Mouse (Mus musculus) kidney, adult 2 months (tissue): ENCODE results near the gene Aldh8a1. TPM values are rescaled to one million over a fixed set of nuclear protein-coding genes. Genes with fewer than 3 reads are reported as not detected.
A peak's percentile ranks its signal among the peaks of the same experiment; 100 is the strongest.
"Not testable (repeated sequence)": the region's sequence is repeated elsewhere in the genome, so short reads cannot be mapped to it uniquely, and the experiment has no call there.

Experiments
- DNase-seq: peaks from one replicate; pipeline ENCODE4 v3.0.0; 2021
- H3K27ac ChIP-seq: fragments of 200-500 bp; 2 replicates; pipeline ENCODE4 v1.5.1; 2012; ENCODE audit warnings: low read depth, low read length, control low read depth, inconsistent platforms; ENCODE audit not compliant: insufficient read depth
- H3K27me3 ChIP-seq: fragments of 200-500 bp; replicated peaks from 2 replicates; pipeline ENCODE4 v1.6.1; 2012; ENCODE audit warnings: mild to moderate bottlenecking, moderate library complexity, low read length, inconsistent platforms; ENCODE audit not compliant: control insufficient read depth, insufficient read depth
- H3K36me3 ChIP-seq: fragments of 200-500 bp; 2 replicates; pipeline ENCODE4 v1.6.1; 2012; ENCODE audit warnings: mild to moderate bottlenecking, moderate library complexity, low read length, inconsistent platforms; ENCODE audit not compliant: control insufficient read depth, insufficient read depth
- H3K4me1 ChIP-seq: fragments of 200-500 bp; 2 replicates; pipeline ENCODE4 v1.6.1; 2011; ENCODE audit warnings: low read length; ENCODE audit not compliant: control insufficient read depth, insufficient read depth
- H3K4me3 ChIP-seq: fragments of 200-500 bp; 2 replicates; pipeline ENCODE4 v1.5.1; 2011; ENCODE audit warnings: mild to moderate bottlenecking, low read depth, low read length, control low read depth; ENCODE audit not compliant: insufficient read depth
- CTCF ChIP-seq: fragments of 200-500 bp; conservative IDR thresholded peaks from 2 replicates; pipeline ENCODE4 v1.5.1; 2011; ENCODE audit warnings: low read depth, mild to moderate bottlenecking, control low read depth, low read length, moderate library complexity, mixed read lengths; ENCODE audit not compliant: insufficient read depth, insufficient read length
- POLR2A ChIP-seq: fragments of 200-500 bp; IDR thresholded peaks from one replicate; pipeline ENCODE4 v1.6.1; 2011; ENCODE audit warnings: low read depth, low read length, control low read depth
- WGBS: fragments of 180-500 bp; shearing (Covaris S2); methylation state at CpG from one replicate; pipeline ENCODE4 v1.1.7; 2018; 5-methylcytosine and 5-hydroxymethylcytosine counted together
- polyA plus RNA-seq: library from polyadenylated mRNA; depleted of rRNA; stranded (reverse); fragments of >200 nt; gene quantifications from 2 replicates; pipeline ENCODE4 v1.2.3, GENCODE M21; 2012

The Aldh8a1 gene
- polyA plus RNA-seq, 1 experiment = 238 TPM

DNA sequence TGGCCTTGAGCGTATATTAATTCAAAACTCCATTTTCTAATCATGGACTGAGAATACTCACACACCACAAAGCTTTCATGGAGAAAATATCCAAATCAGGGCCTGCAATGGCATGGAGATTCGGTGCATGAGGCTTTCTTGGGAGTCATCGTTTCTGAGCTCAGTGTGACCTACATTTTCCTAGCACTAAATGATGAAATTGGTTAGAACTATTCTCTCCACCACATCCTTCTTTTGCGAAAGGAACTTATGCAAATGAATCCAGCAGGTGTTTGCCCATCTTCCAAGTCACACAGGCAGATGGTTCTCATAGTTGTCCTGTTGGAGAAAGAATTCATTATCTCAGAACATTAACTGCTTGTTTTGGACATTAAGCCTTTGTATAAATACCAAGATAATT, 13.3 kb downstream of the Aldh8a1 start:
- Histone ChIP-seq H3K4me3 (no peak overlapping the region), H3K27me3 (no peaks in the 10 kb centered on the region), H3K4me1 (no peaks in the 10 kb centered on the region), H3K36me3 (peaks cover 3% of the 10 kb centered on the region), H3K27ac (no peak overlapping the region)
- 88% methylated on average over 4 of the region's 4 CpGs for whole genome bisulfite sequencing
- no peak for DNase-seq
- TF ChIP-seq POLR2A = no peak

DNA sequence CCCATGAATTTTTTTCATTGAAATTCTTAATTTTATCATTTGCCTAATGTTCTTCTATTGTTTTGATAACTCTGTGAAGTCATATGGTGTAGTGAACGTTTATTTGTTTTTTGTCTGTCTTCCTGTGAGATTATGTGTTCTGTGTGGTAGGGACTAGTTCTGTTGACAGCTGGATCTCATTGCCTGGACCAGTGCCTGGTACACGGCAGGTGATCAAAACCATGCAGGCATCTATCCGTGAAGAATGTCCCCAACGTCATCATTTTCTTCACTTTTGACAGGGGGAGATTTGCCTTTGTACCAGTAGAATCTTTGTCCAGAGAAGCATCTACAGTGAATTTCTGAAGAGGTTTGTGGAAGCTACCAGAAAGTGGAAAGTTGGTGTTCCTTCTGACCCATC, 14.2 kb downstream of the Aldh8a1 start:
- Histone ChIP-seq H3K4me3 (no peak overlapping the region), H3K4me1 (no peaks in the 10 kb centered on the region), H3K27me3 (no peaks in the 10 kb centered on the region), H3K36me3 (peaks cover 3% of the 10 kb centered on the region), H3K27ac (no peak overlapping the region)
- TF ChIP-seq POLR2A = no peak
- no peak for TF ChIP-seq CTCF
- WGBS = 65% methylated on average over 4 of the region's 4 CpGs
- no peak for DNase-seq

DNA sequence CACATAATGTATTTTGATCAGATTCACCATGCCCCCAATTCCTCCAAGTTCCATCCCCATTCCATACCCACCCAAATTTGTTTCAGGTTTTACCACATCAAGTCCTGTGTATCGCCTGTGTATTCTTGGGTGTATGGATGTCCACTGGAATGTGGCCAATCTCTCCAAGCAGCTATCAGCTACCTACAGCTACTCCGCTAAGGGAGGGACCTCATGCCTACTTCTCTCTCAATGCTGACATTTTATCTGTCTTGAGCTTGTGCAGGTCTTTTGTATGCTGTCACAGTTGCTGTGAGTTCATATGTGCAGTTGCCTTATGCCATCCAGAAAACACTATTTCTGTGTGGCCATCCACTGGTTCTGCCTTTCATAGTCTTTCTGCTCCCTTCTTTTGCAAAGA, 16.3 kb downstream of the Aldh8a1 start:
- Histone ChIP-seq H3K27me3 (no peaks in the 10 kb centered on the region), H3K4me1 (no peaks in the 10 kb centered on the region), H3K27ac (no peak overlapping the region), H3K36me3 (peaks cover 3% of the 10 kb centered on the region), H3K4me3 (no peak overlapping the region)
- TF ChIP-seq CTCF = no peak
- TF ChIP-seq POLR2A = no peak
- WGBS = 89% methylated on average over 2 of the region's 2 CpGs
- no peak for DNase-seq

DNA sequence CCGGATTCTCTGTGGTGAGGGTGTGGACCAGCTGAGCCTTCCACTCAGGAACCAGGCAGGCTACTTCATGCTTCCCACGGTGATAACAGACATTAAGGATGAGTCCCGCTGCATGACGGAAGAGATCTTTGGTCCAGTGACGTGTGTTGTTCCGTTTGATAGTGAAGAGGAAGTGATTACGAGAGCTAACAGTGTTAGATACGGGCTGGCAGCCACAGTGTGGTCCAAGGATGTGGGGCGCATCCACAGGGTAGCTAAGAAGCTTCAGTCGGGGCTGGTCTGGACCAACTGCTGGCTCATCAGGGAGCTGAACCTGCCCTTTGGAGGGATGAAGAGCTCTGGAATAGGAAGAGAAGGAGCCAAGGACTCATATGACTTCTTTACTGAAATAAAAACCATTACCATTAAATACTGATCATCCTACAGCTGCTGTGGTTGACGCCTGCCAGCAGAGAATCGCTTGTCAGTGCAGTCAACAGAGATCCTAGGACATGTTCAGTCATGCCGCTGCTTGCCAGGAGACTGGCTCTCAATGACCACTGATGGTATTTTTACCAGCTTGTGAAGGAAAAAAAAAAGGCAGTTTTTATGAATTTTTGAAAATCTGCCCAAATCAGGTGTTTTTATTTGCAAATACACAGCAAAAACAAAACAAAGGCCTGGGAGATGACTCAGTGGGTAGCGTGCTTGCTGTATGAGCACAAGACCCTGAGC, 18.5 kb downstream of the Aldh8a1 start:
- Histone ChIP-seq H3K36me3 (peaks cover 1% of the 10 kb centered on the region; the same call in 1 of the 2 replicates), H3K4me1 (0 out of 2 replicates have a peak, but pooled peaks cover 2% of the 10 kb centered on the region), H3K27ac (no peak overlapping the region), H3K4me3 (no peak overlapping the region), H3K27me3 (no peaks in the 10 kb centered on the region)
- no peak for DNase-seq
- no peak for TF ChIP-seq CTCF
- TF ChIP-seq POLR2A = no peak
- 82% methylated on average over 14 of the region's 14 CpGs for WGBS

DNA sequence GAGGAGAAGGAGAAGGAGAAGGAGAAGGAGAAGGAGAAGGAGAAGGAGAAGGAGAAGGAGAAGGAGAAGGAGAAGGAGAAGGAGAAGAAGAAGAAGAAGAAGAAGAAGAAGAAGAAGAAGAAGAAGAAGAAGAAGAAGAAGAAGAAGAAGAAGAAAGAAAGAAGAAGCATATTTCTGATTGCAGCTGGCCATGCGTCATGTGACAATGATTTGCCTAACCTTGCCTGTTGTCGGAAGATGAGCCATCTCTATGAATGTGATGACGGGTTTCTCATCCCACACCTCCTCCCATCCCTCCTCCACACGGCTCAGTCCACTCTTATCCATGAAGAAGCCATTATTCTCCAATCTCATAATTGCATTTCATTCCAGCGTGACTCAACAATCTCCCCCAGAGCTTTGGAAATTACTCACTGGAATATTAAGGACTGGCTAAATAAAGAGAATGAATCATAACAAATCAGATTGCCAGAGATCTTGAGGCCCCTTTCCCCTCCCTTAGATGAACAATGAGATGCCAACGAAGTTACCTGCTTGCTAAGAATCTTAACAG, 21.9 kb downstream of the Aldh8a1 start:
- H3K27ac ChIP-seq, DNase-seq: not testable (repeated sequence)
- 79% methylated on average over 6 of the region's 6 CpGs for WGBS

GRCm38 (mm10) chr10:21399622-21400021, 22.5 kb downstream of the Aldh8a1 start:
- WGBS = 51% methylated on average over 8 of the region's 8 CpGs
- no peaks in the 10 kb centered on the region; the same call in 1 of the 2 replicates for H3K36me3 ChIP-seq
- 0 out of 2 replicates have a peak, but pooled peaks cover 2% of the 10 kb centered on the region for H3K4me1 ChIP-seq
- no peak overlapping the region for H3K4me3 ChIP-seq
- TF ChIP-seq CTCF (no peak), POLR2A (no peak)
- H3K27ac ChIP-seq = peak overlapping the region; percentile 29; the same call in 1 of the 2 replicates
- no peak for DNase-seq
- H3K27me3 ChIP-seq = no peaks in the 10 kb centered on the region

More for the DNA sequence above, 21.9 kb downstream of the Aldh8a1 start:
- H3K36me3 ChIP-seq, H3K27me3 ChIP-seq, H3K4me1 ChIP-seq, H3K4me3 ChIP-seq: not testable (repeated sequence)

GRCm38 (mm10) chr10:21400031-21400430, 22.9 kb downstream of the Aldh8a1 start:
- Histone ChIP-seq H3K27ac (no peak overlapping the region; the same call in 1 of the 2 replicates), H3K4me3 (no peak overlapping the region), H3K27me3 (no peaks in the 10 kb centered on the region), H3K4me1 (0 out of 2 replicates have a peak, but pooled peaks cover 2% of the 10 kb centered on the region), H3K36me3 (no peaks in the 10 kb centered on the region; the same call in 1 of the 2 replicates)
- no peak for TF ChIP-seq POLR2A
- TF ChIP-seq CTCF = no peak
- DNase-seq = peak; percentile 49
- 49% methylated on average over 7 of the region's 7 CpGs for whole genome bisulfite sequencing
